Mouse (Mus musculus) erythroblast, embryonic 14.5 days (primary cell): ENCODE measurements around the gene Wnt3. TPM values are rescaled to one million over a fixed set of nuclear protein-coding genes. Genes with fewer than 3 reads are reported as not detected.

Experiments used
- H3K27me3 ChIP-seq: 2 replicates; pipeline ENCODE4 v1.6.1; 2012; ENCODE audit warnings: inconsistent platforms; ENCODE audit not compliant: control insufficient read depth
- H3K36me3 ChIP-seq: 2 replicates; pipeline ENCODE4 v1.6.1; 2012; ENCODE audit warnings: mild to moderate bottlenecking, inconsistent platforms; ENCODE audit not compliant: control insufficient read depth
- H3K4me1 ChIP-seq: 2 replicates; pipeline ENCODE4 v1.6.1; 2012; ENCODE audit warnings: inconsistent platforms; ENCODE audit not compliant: control insufficient read depth
- H3K4me3 ChIP-seq: replicated peaks from 2 replicates; pipeline ENCODE3; 2012; ENCODE audit warnings: moderate library complexity, mild to moderate bottlenecking, inconsistent platforms
- H3K9me3 ChIP-seq: 2 replicates; pipeline ENCODE4 v1.6.1; 2012; ENCODE audit warnings: low read length, inconsistent platforms, mixed read lengths; ENCODE audit not compliant: control insufficient read depth
- GATA1 ChIP-seq: IDR thresholded peaks from 2 replicates; pipeline ENCODE4 v1.6.1; 2012; ENCODE audit warnings: low read length, inconsistent platforms, mixed read lengths
- TAL1 ChIP-seq: IDR thresholded peaks from 3 replicates; pipeline ENCODE4 v1.6.1; 2012; ENCODE audit warnings: low read length, inconsistent platforms, mixed read lengths
- polyA plus RNA-seq: library from polyadenylated mRNA; stranded (reverse); fragments of >175 nt; gene quantifications from 2 replicates; pipeline ENCODE4 v1.2.3, GENCODE M21; 2012

The Wnt3 gene
- not detected in 2 replicates for polyA plus RNA-seq

GRCm38 (mm10) chr11:103773387-103774227 is at the start of gene Wnt3:
Gene Wnt3 (plus strand): TSS chr11:103774150.
- H3K9me3 ChIP-seq: peaks cover 2% of the 10 kb centered on the region; the same call in 1 of the 2 replicates
- H3K27me3 ChIP-seq: peaks cover 83% of the 10 kb centered on the region
- no peaks in the 10 kb centered on the region for H3K4me1 ChIP-seq
- H3K4me3 ChIP-seq: no peak within 1 kb of the TSS
- no peaks in the 10 kb centered on the region for H3K36me3 ChIP-seq
- no peak for TF ChIP-seq GATA1
- no peak for TF ChIP-seq TAL1

GRCm38 (mm10) chr11:103724331-103724771 is 49.6 kb upstream of the Wnt3 start:
- H3K36me3 ChIP-seq: no peaks in the 10 kb centered on the region
- H3K9me3 ChIP-seq: no peaks in the 10 kb centered on the region
- no peak overlapping the region for H3K4me3 ChIP-seq
- TF ChIP-seq GATA1 (no peak), TAL1 (no peak)
- H3K4me1 ChIP-seq: no peaks in the 10 kb centered on the region
- H3K27me3 ChIP-seq: no peaks in the 10 kb centered on the region

- TF ChIP-seq GATA1 (no peak), TAL1 (no peak)
- Histone ChIP-seq H3K27me3 (no peaks in the 10 kb centered on the region), H3K9me3 (no peaks in the 10 kb centered on the region), H3K4me1 (no peaks in the 10 kb centered on the region), H3K36me3 (no peaks in the 10 kb centered on the region), H3K4me3 (no peak overlapping the region)
Measured at GRCm38 (mm10) chr11:103729282-103729985, 44.5 kb upstream of the Wnt3 start.

- Histone ChIP-seq H3K4me1 (no peaks in the 10 kb centered on the region), H3K36me3 (no peaks in the 10 kb centered on the region), H3K9me3 (no peaks in the 10 kb centered on the region), H3K27me3 (no peaks in the 10 kb centered on the region), H3K4me3 (no peak overlapping the region)
- no peak for TF ChIP-seq TAL1
- no peak for TF ChIP-seq GATA1
Measured at GRCm38 (mm10) chr11:103731594-103731993, 42.4 kb upstream of the Wnt3 start.

GRCm38 (mm10) chr11:103732306-103732705 is 41.6 kb upstream of the Wnt3 start:
- no peaks in the 10 kb centered on the region for H3K27me3 ChIP-seq
- H3K4me1 ChIP-seq: no peaks in the 10 kb centered on the region
- H3K36me3 ChIP-seq: no peaks in the 10 kb centered on the region
- TF ChIP-seq GATA1 (no peak), TAL1 (no peak)
- no peaks in the 10 kb centered on the region for H3K9me3 ChIP-seq
- no peak overlapping the region for H3K4me3 ChIP-seq

GRCm38 (mm10) chr11:103733069-103733468 is 40.9 kb upstream of the Wnt3 start:
- H3K4me1 ChIP-seq: no peaks in the 10 kb centered on the region
- H3K27me3 ChIP-seq: no peaks in the 10 kb centered on the region
- no peak for TF ChIP-seq GATA1
- TF ChIP-seq TAL1: no peak
- H3K36me3 ChIP-seq: no peaks in the 10 kb centered on the region
- no peak overlapping the region for H3K4me3 ChIP-seq
- no peaks in the 10 kb centered on the region for H3K9me3 ChIP-seq

- Histone ChIP-seq H3K9me3 (no peaks in the 10 kb centered on the region), H3K36me3 (no peaks in the 10 kb centered on the region), H3K4me1 (no peaks in the 10 kb centered on the region), H3K4me3 (no peak overlapping the region), H3K27me3 (no peaks in the 10 kb centered on the region)
- no peak for TF ChIP-seq TAL1
- TF ChIP-seq GATA1: no peak
Measured at GRCm38 (mm10) chr11:103733961-103734360, 40.0 kb upstream of the Wnt3 start.

- Histone ChIP-seq H3K9me3 (no peaks in the 10 kb centered on the region), H3K4me3 (no peak overlapping the region), H3K36me3 (no peaks in the 10 kb centered on the region), H3K27me3 (no peaks in the 10 kb centered on the region), H3K4me1 (no peaks in the 10 kb centered on the region)
- no peak for TF ChIP-seq GATA1
- no peak for TF ChIP-seq TAL1
Measured at GRCm38 (mm10) chr11:103734411-103735045, 39.4 kb upstream of the Wnt3 start.

- Histone ChIP-seq H3K9me3 (no peaks in the 10 kb centered on the region), H3K27me3 (no peaks in the 10 kb centered on the region), H3K4me1 (no peaks in the 10 kb centered on the region), H3K4me3 (no peak overlapping the region), H3K36me3 (no peaks in the 10 kb centered on the region)
- TF ChIP-seq GATA1 (no peak), TAL1 (no peak)
Measured at GRCm38 (mm10) chr11:103735046-103735781, 38.7 kb upstream of the Wnt3 start.
